Mouse (Mus musculus) gastrocnemius, postnatal 36 days (tissue): Measurements from ENCODE around the gene Mrpl21. TPM values are rescaled to one million over a fixed set of nuclear protein-coding genes. Genes with fewer than 3 reads are reported as not detected.

Experiments used
- DNase-seq, 2 experiments: peaks; one replicate each; pipeline ENCODE4 v3.0.0; 2022
- intact Hi-C: fragments of 180-260 bp; cut with DNase I; formaldehyde crosslinking; loops from one replicate; pipeline ENCODE4 v1.15.1; 2025
- long read RNA-seq, 2 experiments: library from polyadenylated mRNA; stranded (forward); transcript quantifications; one replicate each; pipeline ENCODE4 v2.0.0; 2021
- total RNA-seq, 2 experiments: library from RNA; stranded (reverse); gene quantifications; 2 replicates each; pipeline ENCODE4 v1.2.3; 2021

Mrpl21 gene
- total RNA-seq, result 10 to 100 TPM; 57.2 to 61.2 TPM
- long read RNA-seq, experiment 1, transcript Mrpl21-201 (7 exons, 802 nt), result major isoform, 96 of 105 reads
- long read RNA-seq, experiment 1, partial matches to known transcripts, result 0 of 105 reads
- long read RNA-seq, experiment 1, other reads (novel, unspliced or antisense), result 7 of 105 reads
- long read RNA-seq, experiment 2, transcript Mrpl21-201 (7 exons, 802 nt), result major isoform, 118 of 127 reads
- long read RNA-seq, experiment 2, partial matches to known transcripts, result 2 of 127 reads
- long read RNA-seq, experiment 2, other reads (novel, unspliced or antisense), result 6 of 127 reads

GRCm38 (mm10) chr19:3282572-3283467 is at the start of gene Mrpl21, which contains the start of gene Ighmbp2:
Gene Mrpl21 (plus strand): TSS chr19:3282901.
Gene Ighmbp2 (minus strand): TSS chr19:3283017.
- intact Hi-C loops, result no loop called here
- peak; percentile 83 to 92 for DNase-seq

GRCm38 (mm10) chr19:3260016-3260415 is 22.7 kb upstream of the Mrpl21 start:
- no peak for DNase-seq
- intact Hi-C loops, result no loop called here

DNA sequence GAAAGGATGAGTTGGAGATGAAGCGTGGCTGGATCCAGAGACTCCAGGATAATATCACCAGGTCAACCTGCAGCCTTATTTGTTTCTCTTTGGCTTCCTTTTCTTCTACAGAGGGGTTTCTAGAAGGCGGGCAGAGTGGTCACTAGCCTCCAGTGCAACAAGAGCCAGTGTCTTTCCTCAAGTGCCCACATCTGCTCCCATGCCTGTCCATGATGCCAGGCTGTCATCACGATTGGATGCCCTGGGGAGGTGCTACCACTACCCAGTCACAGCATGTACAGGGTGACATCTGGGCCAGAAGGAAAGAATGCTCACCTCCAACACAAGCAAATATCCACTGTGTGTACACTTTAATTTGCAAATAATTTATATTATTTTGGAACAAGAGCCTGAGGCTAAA is 22.1 kb upstream of the Mrpl21 start:
- no peak for DNase-seq
- intact Hi-C loops, result no loop called here

- peak in 1 of 2 experiments; percentile 10 for DNase-seq
- intact Hi-C loops, result no loop called here
These were observed 21.4 kb upstream of the Mrpl21 start for GRCm38 (mm10) chr19:3261336-3261735.

DNA sequence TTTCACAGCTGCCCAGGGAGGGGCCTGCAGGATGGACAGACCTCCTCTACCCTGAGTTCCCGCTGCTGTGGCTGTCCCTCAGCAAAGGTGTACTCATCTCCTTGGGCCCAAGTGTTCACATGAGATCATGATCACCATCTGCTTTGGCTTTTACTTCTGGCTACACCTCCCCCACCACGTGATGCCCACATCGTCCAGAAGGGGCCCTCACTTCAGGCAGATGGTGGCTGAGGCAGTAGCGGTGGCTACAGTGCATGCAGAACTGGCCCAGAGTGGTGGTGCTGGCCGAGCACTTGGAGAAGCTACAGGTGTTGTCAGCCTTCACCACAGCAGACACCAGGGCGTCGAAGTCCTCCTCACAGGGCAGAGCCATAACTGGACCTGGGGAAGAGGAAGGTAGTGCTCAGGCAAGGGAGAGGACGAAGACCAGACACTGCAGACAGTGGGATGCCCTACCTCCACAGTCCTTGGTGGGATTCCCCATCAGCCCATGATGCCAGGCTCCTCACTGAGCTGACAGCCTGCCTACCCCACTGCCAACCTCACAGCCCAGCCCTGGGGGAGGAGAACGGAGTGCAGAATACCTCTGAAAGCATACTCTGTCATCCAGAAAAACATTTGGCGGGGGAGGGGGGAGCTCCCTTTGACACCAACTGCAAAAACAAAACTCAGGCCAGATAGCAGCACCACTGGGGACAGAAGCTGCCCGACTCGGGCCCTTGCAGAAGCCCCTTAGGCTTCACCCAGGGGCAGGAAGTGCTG is 20.8 kb upstream of the Mrpl21 start:
- no peak for DNase-seq
- intact Hi-C loops, result no loop called here

- DNase-seq, result peak in 1 of 2 experiments; percentile 9
- intact Hi-C loops, result no loop called here
These were observed 18.4 kb upstream of the Mrpl21 start for GRCm38 (mm10) chr19:3264348-3264747.

- intact Hi-C loops, result no loop called here
- peak in 1 of 2 experiments; percentile 10 for DNase-seq
These were observed 17.5 kb upstream of the Mrpl21 start for GRCm38 (mm10) chr19:3265180-3265579.

- intact Hi-C loops, result no loop called here
- no peak for DNase-seq
These were observed 16.6 kb upstream of the Mrpl21 start for GRCm38 (mm10) chr19:3266136-3266535.

DNA sequence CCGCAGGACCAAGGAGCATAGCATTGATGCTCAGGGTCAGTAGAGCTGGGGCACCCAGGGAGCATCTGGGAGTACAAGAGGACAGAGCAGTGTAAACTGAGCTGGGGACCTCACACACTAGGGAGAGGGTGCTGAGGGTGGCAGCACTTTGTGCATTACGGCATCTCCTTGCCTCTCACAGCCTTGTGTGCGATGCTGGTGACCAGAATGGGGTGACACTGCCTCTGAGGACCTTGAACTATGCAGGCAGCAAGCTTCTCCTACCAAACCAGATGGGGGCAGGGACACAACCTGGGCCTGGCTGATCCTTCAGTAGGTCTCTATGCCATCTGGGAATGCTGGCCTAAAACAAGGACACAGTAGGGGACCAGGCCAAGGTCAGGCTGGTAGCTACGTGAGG is 16.0 kb upstream of the Mrpl21 start:
- intact Hi-C loops, result no loop called here
- no peak for DNase-seq

DNA sequence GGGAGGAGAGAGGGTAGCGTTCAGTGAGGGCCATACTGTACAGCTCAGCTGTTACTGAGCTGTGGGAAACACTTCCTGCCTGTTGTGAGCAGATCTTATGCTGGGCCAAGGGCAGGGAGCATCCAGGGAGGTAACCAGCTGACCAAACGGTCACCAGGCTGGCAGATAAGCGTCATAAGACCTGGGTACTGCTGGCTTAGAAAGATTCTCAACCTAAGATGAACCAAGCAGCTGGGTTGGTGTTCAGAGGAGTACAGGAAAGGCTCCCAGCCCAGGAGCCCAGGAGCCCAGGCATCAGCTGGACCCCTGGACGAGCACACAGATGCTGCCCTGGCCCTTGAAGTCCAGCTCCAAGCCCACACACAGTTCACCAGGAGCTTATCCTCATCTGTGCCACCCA is 15.4 kb upstream of the Mrpl21 start:
- intact Hi-C loops, result no loop called here
- DNase-seq, result no peak

DNA sequence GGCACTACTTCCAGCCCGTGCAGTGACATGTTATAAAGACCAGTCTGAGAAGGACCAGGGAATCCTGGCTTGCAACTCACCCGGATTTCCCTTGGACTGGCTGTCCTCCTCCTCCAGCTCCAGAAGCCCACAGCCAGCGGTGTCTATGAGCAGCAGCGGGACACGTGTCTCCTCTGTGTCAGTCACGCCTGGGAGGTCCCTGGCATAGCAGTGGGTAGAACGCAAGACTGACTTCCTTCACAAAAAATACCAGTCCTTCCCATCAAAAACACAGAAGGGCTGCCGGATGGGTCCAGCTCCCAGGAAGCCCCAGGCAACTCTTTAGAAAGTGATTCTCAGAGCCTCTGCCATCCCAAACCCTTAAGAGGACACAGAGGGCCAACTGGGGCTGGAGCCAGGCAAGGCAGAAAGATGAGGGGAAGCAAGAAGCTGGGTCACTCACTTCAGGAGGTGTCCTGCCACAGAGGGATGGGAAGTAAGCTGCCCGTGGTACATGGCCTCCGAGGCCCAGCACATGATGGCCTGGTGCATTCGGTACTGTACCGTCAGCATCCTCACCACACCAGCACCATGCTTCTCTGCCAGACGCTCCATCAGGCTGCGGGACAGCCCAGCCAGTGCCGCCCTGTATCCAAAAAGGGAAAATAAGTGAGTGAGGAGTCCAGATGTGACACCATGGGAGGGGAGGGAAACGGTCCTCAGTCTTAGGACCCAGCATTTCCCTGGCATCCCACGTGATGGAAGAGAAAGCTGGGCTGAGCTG is 14.3 kb upstream of the Mrpl21 start:
- no peak for DNase-seq
- intact Hi-C loops, result no loop called here

DNA sequence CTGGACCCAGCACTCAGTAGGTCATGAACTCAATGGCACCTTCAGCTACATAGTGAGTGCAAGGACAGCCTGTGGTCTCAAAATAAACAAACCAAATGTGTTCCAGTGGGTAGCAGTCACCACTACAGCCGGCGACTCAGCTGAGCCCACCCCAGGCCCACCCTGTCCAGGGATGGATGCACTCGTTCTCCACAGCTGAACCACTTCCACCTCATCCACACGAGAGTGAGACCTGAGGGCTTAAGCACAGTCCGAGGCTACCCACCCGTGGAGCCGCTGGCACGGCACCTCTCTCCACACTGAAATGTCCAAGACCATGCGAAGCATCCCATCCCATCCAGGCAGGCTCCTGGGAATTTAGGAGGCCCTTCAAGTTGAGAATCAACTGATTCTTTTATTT is 13.4 kb upstream of the Mrpl21 start:
- intact Hi-C loops, result no loop called here
- DNase-seq, result no peak

- DNase-seq, result no peak
- intact Hi-C loops, result no loop called here
These were observed 12.9 kb upstream of the Mrpl21 start for GRCm38 (mm10) chr19:3269803-3270202.

DNA sequence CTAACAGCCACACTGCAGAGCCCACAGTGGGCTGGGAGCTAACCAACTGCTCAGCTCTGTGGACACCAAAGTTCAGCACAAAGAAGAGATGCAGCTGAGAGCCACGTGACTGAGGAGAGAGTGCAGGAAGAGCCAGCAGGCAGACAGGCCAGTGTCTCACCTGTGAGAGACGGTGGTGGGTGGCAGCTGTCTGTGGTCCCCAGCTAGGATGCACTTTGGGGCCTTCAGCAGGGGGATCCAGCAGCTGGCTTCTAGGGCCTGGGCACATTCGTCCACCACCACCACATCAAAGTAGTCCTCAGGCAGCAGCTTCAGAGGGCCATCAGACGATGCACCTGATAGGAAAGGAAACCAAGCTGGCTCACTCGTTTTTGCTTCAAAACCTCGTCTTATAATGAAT is 11.3 kb upstream of the Mrpl21 start:
- DNase-seq, result no peak
- intact Hi-C loops, result no loop called here

- intact Hi-C loops, result no loop called here
- DNase-seq, result no peak
These were observed 9.4 kb upstream of the Mrpl21 start for GRCm38 (mm10) chr19:3273331-3273730.

DNA sequence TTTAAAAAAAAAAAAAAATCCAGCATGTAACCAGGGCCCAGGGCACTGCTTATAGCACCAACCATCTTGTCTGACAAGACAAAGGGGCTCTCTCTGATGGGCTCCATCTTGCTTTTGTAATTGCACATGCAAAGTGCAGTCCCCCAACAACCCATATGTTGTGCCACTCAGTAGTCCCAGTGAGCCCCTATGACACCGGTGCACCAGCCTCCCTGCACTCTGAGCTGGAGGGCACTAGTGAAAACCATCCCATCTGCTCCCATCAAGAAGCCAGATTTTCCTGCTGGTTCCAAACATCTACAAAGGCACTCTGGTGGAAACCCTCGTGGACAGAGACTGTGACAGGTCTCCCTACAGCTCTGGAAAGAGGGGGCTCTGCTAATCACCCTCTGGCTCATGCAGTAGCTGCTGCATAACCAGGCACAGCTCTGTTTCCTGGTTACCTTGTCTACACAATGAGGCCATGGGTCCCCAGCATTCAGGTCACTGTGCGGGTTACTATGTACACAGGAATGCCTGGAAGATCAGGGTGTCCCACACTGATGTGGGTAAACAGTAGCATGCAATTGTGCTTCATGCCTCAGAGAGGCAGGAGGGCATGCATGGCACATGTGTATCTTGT is 6.8 kb upstream of the Mrpl21 start:
- no peak for DNase-seq
- intact Hi-C loops, result no loop called here

DNA sequence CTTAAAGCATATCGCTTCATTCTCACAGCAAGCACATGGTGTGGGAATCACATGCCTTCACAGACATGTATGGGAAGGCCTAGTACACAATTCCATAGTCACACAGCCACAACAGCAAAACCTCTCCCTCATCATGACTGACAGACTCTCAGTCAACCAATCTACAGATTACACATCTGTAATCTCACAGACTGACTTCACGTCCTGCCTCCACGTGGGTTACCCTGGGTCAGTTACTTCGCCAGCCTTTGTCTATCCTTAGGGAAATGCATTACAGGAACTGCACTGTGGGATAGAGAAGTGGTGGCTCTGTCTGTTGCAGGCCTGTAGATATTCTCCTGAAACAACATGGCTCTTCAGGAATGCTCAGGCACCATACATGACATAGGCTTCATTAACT is 815 bp upstream of the Mrpl21 start:
- intact Hi-C loops, result no loop called here
- DNase-seq, result no peak

DNA sequence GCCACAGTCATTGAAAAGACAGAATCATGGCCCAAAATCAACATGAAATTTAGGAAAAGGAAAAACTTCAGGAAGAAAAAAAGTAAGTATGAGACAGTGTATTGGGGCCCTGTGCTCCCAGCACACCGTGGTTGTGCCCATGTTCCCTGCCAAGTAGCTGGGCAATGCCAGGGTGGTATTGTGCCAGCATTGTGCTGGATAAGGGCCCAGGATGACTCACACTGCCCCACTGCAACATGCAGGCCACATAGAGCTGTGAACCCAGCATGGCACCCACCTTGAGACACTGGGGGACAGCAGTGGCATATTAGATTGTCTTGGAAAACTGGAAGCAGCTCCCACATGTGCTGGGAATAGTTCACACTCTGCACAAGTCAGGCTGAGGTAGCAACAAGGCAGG is 6.3 kb downstream of the Mrpl21 start:
- no peak for DNase-seq
- intact Hi-C loops, result no loop called here

GRCm38 (mm10) chr19:3292028-3292427 is 9.3 kb downstream of the Mrpl21 start:
- DNase-seq, result peak; percentile 44 to 46
- intact Hi-C loops, result loop anchor here (2.0 to 5.0 kb wide), 2 partner anchors 63 to 160 kb away; no protein-coding TSS in a partner anchor

DNA sequence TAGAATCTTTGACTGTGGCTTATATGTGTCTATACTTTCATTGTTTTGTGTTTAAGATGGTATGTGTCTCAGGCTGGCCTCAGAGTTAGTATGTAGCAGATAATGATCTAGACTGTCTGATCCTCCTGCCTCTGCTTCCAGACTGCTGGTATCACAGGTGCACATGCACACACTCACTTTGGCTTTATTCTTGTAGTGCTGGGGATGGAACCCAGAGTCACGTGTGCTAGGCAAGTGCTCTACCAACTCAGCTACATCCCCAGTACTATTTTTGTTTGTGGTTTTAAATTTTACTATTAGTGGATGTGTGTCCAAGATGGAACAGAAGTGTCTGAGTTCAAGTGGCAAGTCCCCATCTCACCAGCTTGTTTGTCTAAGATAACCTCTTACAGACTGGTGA is 10.3 kb downstream of the Mrpl21 start:
- intact Hi-C loops, result loop anchor here (2.0 to 5.0 kb wide), 2 partner anchors 62 to 159 kb away; no protein-coding TSS in a partner anchor
- DNase-seq, result no peak
